Mouse (Mus musculus): ENCODE results near the gene Atf2. TPM values are rescaled to one million over a fixed set of nuclear protein-coding genes. Genes with fewer than 3 reads are reported as not detected.
A peak's percentile ranks its signal among the peaks of the same experiment; 100 is the strongest.

Gene Atf2
- 14.4 and 14.9 TPM in 2 replicates for polyA plus RNA-seq (2015; fragmentation: Nextera tagmentation; extraction: Ambion mirVana)

DNA sequence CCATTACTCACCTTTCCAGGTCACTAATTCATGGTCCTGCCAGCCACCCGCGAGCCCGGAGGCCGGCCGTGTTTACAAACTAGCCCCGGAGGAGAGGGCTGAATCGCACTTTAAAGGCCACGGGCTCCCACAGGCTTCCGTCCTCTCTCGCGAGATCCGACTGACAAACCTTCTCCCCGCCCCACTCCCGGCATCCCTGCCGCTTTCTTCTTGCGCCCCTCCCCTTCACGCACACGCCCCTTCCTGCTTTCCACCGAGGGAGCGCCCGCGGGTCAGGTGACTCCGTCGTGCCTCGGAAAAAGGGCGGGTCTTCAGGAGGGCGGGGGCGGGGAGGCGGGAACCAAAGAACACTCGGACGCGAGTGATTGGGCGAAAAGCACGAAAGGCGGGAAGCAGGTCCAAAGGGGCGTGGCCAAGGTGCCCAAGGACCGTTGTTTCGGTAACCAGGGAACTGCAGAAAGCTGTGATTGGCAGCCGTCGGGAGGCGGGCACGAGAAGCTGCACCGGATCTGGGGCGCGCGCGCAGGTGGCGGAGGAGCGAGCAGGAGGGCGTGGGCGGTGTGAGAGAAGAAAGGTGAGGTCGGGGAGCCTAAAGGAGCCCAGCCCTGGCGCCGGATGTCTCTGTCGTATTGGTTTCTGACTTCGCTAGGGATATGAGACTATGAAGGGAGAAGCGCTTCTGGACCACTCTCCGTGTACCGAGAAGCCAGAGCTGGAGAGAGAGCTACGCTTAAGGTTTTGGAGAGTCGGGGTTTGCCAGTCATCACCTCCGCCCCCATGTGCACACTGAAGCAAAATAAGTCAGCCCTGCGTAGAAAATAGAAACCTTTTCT is at the start of gene Atf2:
Gene Atf2, minus strand, starts transcription at position 176 of the 833 bp plus-strand sequence.
- TF ChIP-seq CTCF (IDR thresholded peaks at IDR 0.05; ENCODE audit: low read depth) (no peak), EP300 (IDR thresholded peaks at IDR 0.05; ENCODE audit: low read depth) (peak; percentile 89)
- Histone ChIP-seq H3K9ac (replicated peaks) (peak within 1 kb of the TSS; percentile 95), H3K4me1 (ENCODE audit: insufficient read depth) (peaks cover 10% of the 10 kb centered on the region), H3K4me2 (ENCODE audit: low read depth, low read length) (peak within 1 kb of the TSS; percentile 79), H3K27me3 (ENCODE audit: insufficient read depth, low read length) (no peaks in the 10 kb centered on the region), H3K4me3 (ENCODE audit: low read depth, low read length) (peak within 1 kb of the TSS; percentile 88), H3K27ac (ENCODE audit: low read depth) (peak within 1 kb of the TSS; percentile 92), H3K9me3 (ENCODE audit: low read length) (no peaks in the 10 kb centered on the region), H3K36me3 (replicated peaks; ENCODE audit: insufficient read depth, low read length) (0 out of 2 replicates have a peak, but pooled peaks cover 2% of the 10 kb centered on the region)
- WGBS (ENCODE audit: insufficient replicate concordance) = under 1% methylated on average over 62 of the region's 63 CpGs
- DNase-seq (peak; percentile 99), ATAC-seq (peak; percentile 96)

DNA sequence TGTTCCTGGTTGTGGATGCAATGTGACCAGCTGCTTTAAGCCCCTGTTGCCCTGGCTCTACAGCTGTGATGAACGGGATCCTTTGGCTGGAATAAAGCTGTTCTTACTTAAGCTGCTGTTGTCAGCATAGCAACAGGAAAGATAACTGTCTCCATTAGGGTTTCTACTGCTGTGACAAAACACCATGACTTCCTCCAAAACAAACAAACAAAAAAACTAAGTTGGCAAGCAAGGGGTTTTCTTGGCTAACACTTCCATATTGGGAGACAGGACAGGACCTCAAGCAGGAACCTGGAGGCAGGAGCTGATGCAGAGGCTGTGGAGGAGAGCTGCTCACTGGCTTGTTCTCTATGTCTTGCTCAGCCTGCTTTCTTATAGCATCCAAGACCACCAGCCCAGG is 48.8 kb upstream of the Atf2 start:
- H3K27ac ChIP-seq (ENCODE audit: low read depth) = no peak overlapping the region
- no peak overlapping the region for H3K9ac ChIP-seq (replicated peaks)
- no peaks in the 10 kb centered on the region for H3K36me3 ChIP-seq (replicated peaks; ENCODE audit: insufficient read depth, low read length)
- H3K4me2 ChIP-seq (ENCODE audit: low read depth, low read length) = no peak overlapping the region
- no peaks in the 10 kb centered on the region for H3K4me1 ChIP-seq (ENCODE audit: insufficient read depth)
- no peaks in the 10 kb centered on the region for H3K9me3 ChIP-seq (ENCODE audit: low read length)
- WGBS (ENCODE audit: insufficient replicate concordance) = 54% methylated on average over 1 of the region's 1 CpGs
- H3K27me3 ChIP-seq (ENCODE audit: insufficient read depth, low read length) = no peaks in the 10 kb centered on the region
- no peak for DNase-seq
- no peak for TF ChIP-seq CTCF (IDR thresholded peaks at IDR 0.05; ENCODE audit: low read depth)
- TF ChIP-seq EP300 (IDR thresholded peaks at IDR 0.05; ENCODE audit: low read depth) = no peak
- ATAC-seq = no peak
- no peak overlapping the region for H3K4me3 ChIP-seq (ENCODE audit: low read depth, low read length)

DNA sequence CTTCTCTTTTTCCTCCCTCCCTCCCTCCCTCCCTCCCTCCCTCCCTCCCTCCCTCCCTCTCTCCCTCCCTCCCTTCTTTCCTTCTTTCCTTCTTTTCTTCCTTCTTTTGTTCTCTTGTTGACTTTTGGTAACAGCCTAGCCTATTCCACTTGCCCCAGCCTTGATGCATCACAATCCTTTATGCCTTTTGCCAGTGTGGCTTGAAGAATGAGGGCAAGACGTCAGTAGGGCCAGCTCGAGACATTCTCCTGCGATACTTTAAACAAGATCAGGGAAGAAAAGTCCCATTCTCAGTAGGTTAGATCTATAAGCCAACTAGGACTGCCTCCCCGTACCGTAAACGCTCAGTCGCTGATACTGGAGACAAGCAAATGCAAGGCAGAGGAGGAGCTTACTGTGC is 48.0 kb upstream of the Atf2 start:
- H3K4me1 ChIP-seq (ENCODE audit: insufficient read depth) = no peaks in the 10 kb centered on the region
- no peak overlapping the region for H3K4me3 ChIP-seq (ENCODE audit: low read depth, low read length)
- WGBS (ENCODE audit: insufficient replicate concordance) = 81% methylated on average over 7 of the region's 7 CpGs
- DNase-seq = no peak
- H3K27ac ChIP-seq (ENCODE audit: low read depth) = no peak overlapping the region
- H3K4me2 ChIP-seq (ENCODE audit: low read depth, low read length) = no peak overlapping the region
- no peak overlapping the region for H3K9ac ChIP-seq (replicated peaks)
- no peaks in the 10 kb centered on the region for H3K9me3 ChIP-seq (ENCODE audit: low read length)
- no peak for ATAC-seq
- TF ChIP-seq EP300 (IDR thresholded peaks at IDR 0.05; ENCODE audit: low read depth) = no peak
- TF ChIP-seq CTCF (IDR thresholded peaks at IDR 0.05; ENCODE audit: low read depth) = no peak
- no peaks in the 10 kb centered on the region for H3K27me3 ChIP-seq (ENCODE audit: insufficient read depth, low read length)
- no peaks in the 10 kb centered on the region for H3K36me3 ChIP-seq (replicated peaks; ENCODE audit: insufficient read depth, low read length)

DNA sequence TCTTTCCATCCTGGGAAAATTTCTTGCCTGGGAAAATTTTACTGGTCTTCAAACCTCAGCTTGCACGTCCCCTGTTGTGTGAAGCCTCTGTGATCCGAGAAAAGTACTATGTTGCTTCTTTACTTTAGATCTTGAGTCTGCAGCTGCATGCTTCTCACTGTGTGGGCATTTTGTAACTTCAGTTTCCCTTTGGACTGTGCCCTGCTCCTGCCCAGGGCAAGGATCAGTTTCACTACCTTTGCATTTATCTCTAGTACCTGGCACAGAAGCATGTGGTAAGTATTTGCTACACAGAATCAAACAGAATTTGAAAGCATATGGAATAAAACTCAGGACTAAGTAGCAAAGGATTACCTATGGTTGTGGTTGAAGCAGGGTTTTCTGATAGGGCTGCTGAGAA is 46.5 kb upstream of the Atf2 start:
- Histone ChIP-seq H3K27ac (ENCODE audit: low read depth) (no peak overlapping the region), H3K9ac (replicated peaks) (no peak overlapping the region), H3K4me2 (ENCODE audit: low read depth, low read length) (no peak overlapping the region), H3K4me1 (ENCODE audit: insufficient read depth) (no peaks in the 10 kb centered on the region), H3K4me3 (ENCODE audit: low read depth, low read length) (no peak overlapping the region), H3K27me3 (ENCODE audit: insufficient read depth, low read length) (no peaks in the 10 kb centered on the region), H3K36me3 (replicated peaks; ENCODE audit: insufficient read depth, low read length) (no peaks in the 10 kb centered on the region), H3K9me3 (ENCODE audit: low read length) (no peaks in the 10 kb centered on the region)
- WGBS (ENCODE audit: insufficient replicate concordance) = 70% methylated on average over 2 of the region's 2 CpGs
- DNase-seq (no peak), ATAC-seq (no peak)
- no peak for TF ChIP-seq CTCF (IDR thresholded peaks at IDR 0.05; ENCODE audit: low read depth)
- TF ChIP-seq EP300 (IDR thresholded peaks at IDR 0.05; ENCODE audit: low read depth) = no peak

DNA sequence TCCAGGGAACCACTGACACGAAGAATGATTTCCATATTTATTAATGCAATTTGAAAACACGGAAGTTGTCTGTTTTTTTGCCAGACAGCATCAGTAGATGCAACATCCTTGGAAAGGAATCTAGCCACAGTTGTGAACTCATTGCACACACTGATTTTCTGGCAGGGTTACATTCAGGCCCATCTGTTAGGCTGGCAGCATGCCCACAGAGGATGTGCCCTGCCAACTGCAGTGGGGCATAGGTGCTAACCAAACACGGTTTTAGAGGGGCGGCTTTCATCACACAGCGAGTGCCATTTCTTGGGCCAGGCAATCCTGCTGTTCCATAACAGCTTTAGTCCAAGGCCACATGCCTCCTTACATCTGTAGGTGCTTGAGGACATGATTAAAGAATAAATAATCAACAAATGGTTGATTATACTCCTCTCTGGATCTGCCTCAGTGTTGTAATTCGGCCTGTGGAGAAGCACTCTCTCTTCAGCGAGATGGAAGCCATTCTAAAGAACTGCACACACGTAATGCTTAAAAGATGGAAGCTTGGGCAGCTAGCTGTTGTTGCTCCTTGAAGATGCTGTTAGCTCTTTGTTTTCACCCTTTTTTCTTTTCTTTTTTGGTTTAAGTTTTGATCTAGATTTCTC is 40.4 kb upstream of the Atf2 start:
- no peak for DNase-seq
- Histone ChIP-seq H3K9ac (replicated peaks) (no peak overlapping the region), H3K9me3 (ENCODE audit: low read length) (0 out of 2 replicates have a peak, but pooled peaks cover 3% of the 10 kb centered on the region), H3K4me3 (ENCODE audit: low read depth, low read length) (no peak overlapping the region), H3K4me1 (ENCODE audit: insufficient read depth) (no peaks in the 10 kb centered on the region), H3K36me3 (replicated peaks; ENCODE audit: insufficient read depth, low read length) (no peaks in the 10 kb centered on the region), H3K27ac (ENCODE audit: low read depth) (no peak overlapping the region), H3K4me2 (ENCODE audit: low read depth, low read length) (no peak overlapping the region), H3K27me3 (ENCODE audit: insufficient read depth, low read length) (no peaks in the 10 kb centered on the region)
- ATAC-seq = no peak
- WGBS (ENCODE audit: insufficient replicate concordance) = 79% methylated on average over 8 of the region's 8 CpGs
- TF ChIP-seq EP300 (IDR thresholded peaks at IDR 0.05; ENCODE audit: low read depth) (no peak), CTCF (IDR thresholded peaks at IDR 0.05; ENCODE audit: low read depth) (no peak)

DNA sequence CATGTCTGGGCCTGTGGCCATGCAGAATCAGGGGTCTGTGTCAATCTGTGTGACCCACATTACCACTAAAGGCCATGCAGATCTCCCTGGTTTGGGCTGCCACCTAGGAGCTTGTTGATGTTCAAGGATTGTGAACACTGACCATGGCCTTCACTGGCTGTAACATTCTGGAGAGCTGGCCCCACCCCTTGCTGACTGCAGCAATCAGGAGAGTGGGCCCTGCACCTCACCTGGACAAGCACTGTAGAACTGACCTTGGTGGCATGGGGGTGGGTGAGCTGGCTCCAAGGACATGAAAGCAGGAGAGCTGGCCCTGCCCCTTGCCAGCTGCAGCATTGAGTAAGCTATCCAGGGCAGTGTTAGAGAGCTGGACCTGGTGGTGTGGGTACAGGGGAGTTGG is 35.3 kb upstream of the Atf2 start:
- no peak overlapping the region for H3K27ac ChIP-seq (ENCODE audit: low read depth)
- H3K9ac ChIP-seq (replicated peaks) = no peak overlapping the region
- H3K4me1 ChIP-seq (ENCODE audit: insufficient read depth) = no peaks in the 10 kb centered on the region
- H3K4me2 ChIP-seq (ENCODE audit: low read depth, low read length) = no peak overlapping the region
- no peak for ATAC-seq
- H3K9me3 ChIP-seq (ENCODE audit: low read length) = 0 out of 2 replicates have a peak, but pooled peaks cover 3% of the 10 kb centered on the region
- TF ChIP-seq EP300 (IDR thresholded peaks at IDR 0.05; ENCODE audit: low read depth) = no peak
- TF ChIP-seq CTCF (IDR thresholded peaks at IDR 0.05; ENCODE audit: low read depth) = no peak
- no peaks in the 10 kb centered on the region for H3K27me3 ChIP-seq (ENCODE audit: insufficient read depth, low read length)
- H3K4me3 ChIP-seq (ENCODE audit: low read depth, low read length) = no peak overlapping the region
- DNase-seq = no peak
- no peaks in the 10 kb centered on the region for H3K36me3 ChIP-seq (replicated peaks; ENCODE audit: insufficient read depth, low read length)
